17 mouse cellular contexts compared by ENCODE assay signal in the genomic region with DNA sequence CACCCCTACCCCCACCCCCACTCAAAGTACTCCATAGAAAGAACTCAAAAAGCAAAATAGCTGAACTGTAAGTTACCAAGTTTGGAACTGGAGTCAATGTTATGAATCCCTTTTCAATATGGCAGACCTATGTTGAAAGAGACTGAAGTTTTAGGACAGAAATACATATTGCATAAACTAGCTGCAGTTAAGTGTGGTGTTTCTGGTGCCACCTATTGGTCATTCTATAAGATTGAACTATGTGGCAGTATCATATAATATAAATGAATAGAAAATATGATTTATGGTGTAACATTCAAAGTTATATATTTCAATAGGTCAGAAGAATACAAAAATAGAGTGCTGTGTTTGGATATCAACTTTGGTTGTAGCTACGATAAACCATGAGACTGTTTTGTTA. TPM values are rescaled to one million over a fixed set of nuclear protein-coding genes. Genes with fewer than 3 reads are reported as not detected.
A peak's percentile ranks its signal among the peaks of the same experiment; 100 is the strongest.
DNase-seq lines count a peak whose midpoint lies in the region; ATAC-seq and TF ChIP-seq lines count a peak whose summit lies in the region.
"Had no signal": no experiment of that assay in that cellular context is flagged by ENCODE, and none has a peak within 500 bp of the region (broad histone marks: within the 10 kb centered on the region; RNA-seq: fewer than 3 reads in every experiment).

No protein-coding gene starts in this region.

- no peak for DNase-seq in heart, adult 2 months
- no peak for DNase-seq in heart, postnatal 14 days
- DNase-seq in liver, postnatal 0 days, result no peak
- DNase-seq in liver, result no peak
- DNase-seq in MEL (ENCODE audit: low read depth, low spot score), result peak; percentile 39
- peak; percentile 8 for DNase-seq in naive thymus-derived CD4-positive, alpha-beta T cell, adult 2 months (ENCODE audit: low read depth)
- DNase-seq in cerebellum, adult 8-10 months, result no peak
- no peak for DNase-seq in adrenal gland, postnatal 36 days
- DNase-seq: B cell, adult 2 months; cerebellum, postnatal 36 days; lung, postnatal 14 days; right cerebral cortex, postnatal 14 days had no signal

- TF ChIP-seq EP300 in heart, adult 2 months (IDR thresholded peaks at IDR 0.05; ENCODE audit: insufficient read depth, low read depth, low read length), result no peak
- no peak for TF ChIP-seq EP300 in liver, postnatal 0 days (IDR thresholded peaks at IDR 0.05; ENCODE audit: low read depth)
- no peak for TF ChIP-seq EP300 in MEL (IDR thresholded peaks at IDR 0.05; ENCODE audit: low read depth in 1 of 2, low read length in 2 of 2)

- no peaks in the 10 kb centered on the region for H3K9me3 ChIP-seq in liver, postnatal 0 days (ENCODE audit: low read length)
- H3K9me3 ChIP-seq in MEL (replicated peaks; ENCODE audit: insufficient read depth, low read length), result no peaks in the 10 kb centered on the region
- H3K9me3 ChIP-seq: embryonic facial prominence, embryonic 12.5 days; heart, embryonic 15.5 days; limb, embryonic 15.5 days; midbrain, embryonic 10.5 days had no signal

- H3K9ac ChIP-seq in heart, adult 2 months (ENCODE audit: low read depth, low read length), result no peak overlapping the region
- no peak overlapping the region for H3K9ac ChIP-seq in liver, postnatal 0 days (replicated peaks)
- no peak overlapping the region for H3K9ac ChIP-seq in MEL (ENCODE audit: control insufficient read depth, low read depth, low read length, poor library complexity, severe bottlenecking)
- H3K9ac ChIP-seq: embryonic facial prominence, embryonic 12.5 days; heart, embryonic 15.5 days; limb, embryonic 15.5 days had no signal

- intact Hi-C loops in heart, adult 2 months (cut with DNase I), result no loop called here
- intact Hi-C loops in heart, postnatal 14 days (cut with DNase I), result no loop called here

- peaks cover 9% of the 10 kb centered on the region for H3K36me3 ChIP-seq in heart, adult 2 months (ENCODE audit: control insufficient read depth, insufficient read depth, low read length)
- H3K36me3 ChIP-seq in liver, postnatal 0 days (replicated peaks; ENCODE audit: insufficient read depth, low read length), result no peaks in the 10 kb centered on the region
- H3K36me3 ChIP-seq in MEL (ENCODE audit: control insufficient read depth in 1 of 2, insufficient read depth in 2 of 2, low read length in 2 of 2), result no peaks in the 10 kb centered on the region
- H3K36me3 ChIP-seq: embryonic facial prominence, embryonic 12.5 days; heart, embryonic 15.5 days; limb, embryonic 15.5 days; midbrain, embryonic 10.5 days had no signal

- no peak overlapping the region for H3K4me3 ChIP-seq in heart, adult 2 months
- no peak overlapping the region for H3K4me3 ChIP-seq in liver, postnatal 0 days (ENCODE audit: low read depth, low read length)
- H3K4me3 ChIP-seq in MEL (ENCODE audit: control insufficient read depth in 1 of 2, insufficient read depth in 1 of 2, low read depth in 2 of 2, low read length in 2 of 2), result no peak overlapping the region
- H3K4me3 ChIP-seq: embryonic facial prominence, embryonic 12.5 days; heart, embryonic 15.5 days; limb, embryonic 15.5 days; midbrain, embryonic 10.5 days had no signal

- 94% methylated on average over 1 of the region's 1 CpGs for WGBS in heart, adult 2 months
- WGBS in liver, postnatal 0 days (ENCODE audit: insufficient replicate concordance), result 100% methylated on average over 1 of the region's 1 CpGs

- H3K4me1 ChIP-seq in heart, adult 2 months (ENCODE audit: control insufficient read depth, insufficient read depth, low read length), result peaks cover 12% of the 10 kb centered on the region
- peaks cover 2% of the 10 kb centered on the region for H3K4me1 ChIP-seq in liver, postnatal 0 days (ENCODE audit: insufficient read depth)
- H3K4me1 ChIP-seq in MEL (ENCODE audit: control insufficient read depth in 1 of 2, insufficient read depth in 2 of 2, low read length in 2 of 2), result no peaks in the 10 kb centered on the region
- H3K4me1 ChIP-seq: embryonic facial prominence, embryonic 12.5 days; midbrain, embryonic 10.5 days had no signal

- no peaks in the 10 kb centered on the region for H3K79me2 ChIP-seq in heart, adult 2 months (replicated peaks; ENCODE audit: control insufficient read depth, insufficient read depth, low read length)
- no peaks in the 10 kb centered on the region for H3K79me2 ChIP-seq in MEL (ENCODE audit: control insufficient read depth, insufficient read depth, low read length, poor library complexity)

- no peak for TF ChIP-seq POLR2A in heart, adult 2 months (IDR thresholded peaks at IDR 0.05; ENCODE audit: insufficient read depth, low read depth, low read length)
- no peak for TF ChIP-seq POLR2A in MEL (IDR thresholded peaks at IDR 0.05; ENCODE audit: control insufficient read depth in 1 of 2, insufficient read depth in 1 of 2, low read depth in 1 of 2, low read length in 2 of 2, poor library complexity in 1 of 2)

- no peak for ATAC-seq in liver, postnatal 0 days
- ATAC-seq: hindbrain, embryonic 16.5 days had no signal

- H3K4me2 ChIP-seq in liver, postnatal 0 days (ENCODE audit: low read depth, low read length), result no peak overlapping the region
- H3K4me2 ChIP-seq: embryonic facial prominence, embryonic 12.5 days; heart, embryonic 15.5 days; limb, embryonic 15.5 days had no signal

- TF ChIP-seq CTCF in heart, adult 2 months (IDR thresholded peaks at IDR 0.05), result peak; percentile 69
- TF ChIP-seq CTCF in liver, postnatal 0 days (IDR thresholded peaks at IDR 0.05; ENCODE audit: low read depth), result peak; percentile 45
- peak in 1 of 3 experiments; percentile 61; a peak in 3 of 6 replicates for TF ChIP-seq CTCF in MEL (IDR thresholded peaks at IDR 0.05 in 2 of 3, conservative IDR thresholded peaks at IDR 0.05 in 1 of 3; ENCODE audit: control insufficient read depth in 1 of 3, insufficient read depth in 1 of 3, low read depth in 2 of 3, low read length in 3 of 3, poor library complexity in 1 of 3, severe bottlenecking in 1 of 3)

- peak overlapping the region; percentile 67 for H3K27ac ChIP-seq in heart, adult 2 months
- H3K27ac ChIP-seq in liver, postnatal 0 days (ENCODE audit: low read depth), result 0 out of 2 replicates have a peak overlapping the region, but pooled peaks have one; percentile 23
- H3K27ac ChIP-seq in MEL (ENCODE audit: control insufficient read depth, low read depth, low read length), result no peak overlapping the region
- H3K27ac ChIP-seq: embryonic facial prominence, embryonic 12.5 days; heart, embryonic 15.5 days; limb, embryonic 15.5 days; midbrain, embryonic 10.5 days had no signal

- peak; percentile 64 for TF ChIP-seq RAD21 in MEL (IDR thresholded peaks at IDR 0.05; ENCODE audit: low read depth, low read length)

- no peaks in the 10 kb centered on the region for H3K27me3 ChIP-seq in heart, adult 2 months (ENCODE audit: control insufficient read depth, insufficient read depth, low read length)
- no peaks in the 10 kb centered on the region for H3K27me3 ChIP-seq in liver, postnatal 0 days (ENCODE audit: insufficient read depth, low read length)
- H3K27me3 ChIP-seq in MEL (ENCODE audit: control insufficient read depth in 1 of 2, insufficient read depth in 2 of 2, low read length in 2 of 2), result peaks cover 0 to 1% of the 10 kb centered on the region in 2 experiments; a peak in 3 of 4 replicates
- H3K27me3 ChIP-seq: embryonic facial prominence, embryonic 12.5 days; heart, embryonic 15.5 days; limb, embryonic 15.5 days had no signal

TF ChIP-seq in MEL, 35 proteins besides CTCF, POLR2A, EP300 and RAD21:
- TF ChIP-seq ZNF384 (IDR thresholded peaks at IDR 0.05; ENCODE audit: low read depth, low read length), result no peak
- TF ChIP-seq RCOR1 (IDR thresholded peaks at IDR 0.05; ENCODE audit: low read depth, low read length), result no peak
- TF ChIP-seq SIN3A (IDR thresholded peaks at IDR 0.05; ENCODE audit: low read length), result no peak
- TF ChIP-seq NELFE (IDR thresholded peaks at IDR 0.05; ENCODE audit: low read depth, low read length), result no peak
- no peak for TF ChIP-seq POLR2AphosphoS5 (IDR thresholded peaks at IDR 0.05; ENCODE audit: borderline replicate concordance, low read depth, low read length)
- no peak for TF ChIP-seq E2F4 (IDR thresholded peaks at IDR 0.05; ENCODE audit: borderline replicate concordance, low read depth, low read length)
- TF ChIP-seq HCFC1 (IDR thresholded peaks at IDR 0.05; ENCODE audit: low read depth, low read length), result no peak
- no peak for TF ChIP-seq USF1 (IDR thresholded peaks at IDR 0.05; ENCODE audit: low read depth, low read length)
- no peak for TF ChIP-seq TAL1 (IDR thresholded peaks at IDR 0.05; ENCODE audit: low read length)
- TF ChIP-seq ETS1 (IDR thresholded peaks at IDR 0.05; ENCODE audit: low read depth, low read length), result no peak
- TF ChIP-seq TBP (IDR thresholded peaks at IDR 0.05; ENCODE audit: low read depth, low read length), result no peak
- TF ChIP-seq JUND (IDR thresholded peaks at IDR 0.05; ENCODE audit: low read depth, low read length), result no peak
- TF ChIP-seq POLR2AphosphoS2 (IDR thresholded peaks at IDR 0.05; ENCODE audit: low read length), result no peak
- TF ChIP-seq SMC3 (IDR thresholded peaks at IDR 0.05; ENCODE audit: low read depth, low read length), result peak; percentile 79
- 0 out of 2 replicates have a peak, but pooled peaks have one; percentile 39 for TF ChIP-seq ZC3H11A (IDR thresholded peaks at IDR 0.05; ENCODE audit: low read depth, low read length)

RNA-seq across cellular contexts. Expression of a gene that starts 11.2 kb away (rescaled TPM):
- 10 to 100 TPM; 43.2 to 45.1 TPM for total RNA-seq in heart, adult 2 months (2021)
- polyA plus RNA-seq in heart, adult 2 months (2012; rRNA removed), result 18.8 and 27.2 TPM in 2 replicates
- total RNA-seq in heart, postnatal 14 days (2021), result 10 to 100 TPM; 49.4 to 51.3 TPM
- 31.7 and 32.4 TPM in 2 replicates for polyA plus RNA-seq in liver, postnatal 0 days (2015; fragmentation: Nextera tagmentation; extraction: Ambion mirVana)
- total RNA-seq in MEL (2012; rRNA removed), result 7.4 and 8.8 TPM in 2 replicates
- 10 to 100 TPM in 1 of 2 experiments, not detected in 1; 33.9 TPM for polyA plus RNA-seq in MEL (2012; ENCODE audit: insufficient read depth in 1 of 2, insufficient read length in 2 of 2, low read depth in 1 of 2, low replicate concordance in 2 of 2, missing spikeins in 1 of 2)
- total RNA-seq in adrenal gland, postnatal 36 days (2021), result 100 to 1,000 TPM in 1 of 2 experiments, 10 to 100 TPM in 1; 85.2 to 126 TPM

RNA-seq across cellular contexts. Expression of a gene that starts 11.3 kb away (rescaled TPM):
- total RNA-seq in heart, adult 2 months (2021), result 10 to 100 TPM; 33.7 to 36.2 TPM
- polyA plus RNA-seq in heart, adult 2 months (2012; rRNA removed), result 15.2 and 26.1 TPM in 2 replicates
- total RNA-seq in heart, postnatal 14 days (2021), result 10 to 100 TPM; 51.5 to 53.5 TPM
- polyA plus RNA-seq in liver, postnatal 0 days (2015; fragmentation: Nextera tagmentation; extraction: Ambion mirVana), result 4.5 and 4.7 TPM in 2 replicates
- total RNA-seq in MEL (2012; rRNA removed), result 0.08 and 0.13 TPM in 2 replicates
- polyA plus RNA-seq in MEL (2012; ENCODE audit: insufficient read depth in 1 of 2, insufficient read length in 2 of 2, low read depth in 1 of 2, low replicate concordance in 2 of 2, missing spikeins in 1 of 2), result 1 to 10 TPM in 1 of 2 experiments, not detected in 1; 1.1 TPM
- 10 to 100 TPM; 41.2 to 43.4 TPM for total RNA-seq in adrenal gland, postnatal 36 days (2021)

Comparison
In these comparisons a context has a peak if more than half of its experiments do, and no peak if none do; other contexts are left out.
1. DNase-seq: peak in MEL (single experiment) and naive thymus-derived CD4-positive, alpha-beta T cell, adult 2 months (single experiment); none in heart, adult 2 months (0 of 2), heart, postnatal 14 days (0 of 2), liver, postnatal 0 days (single experiment), liver (single experiment), cerebellum, adult 8-10 months (single experiment) and adrenal gland, postnatal 36 days (0 of 2).
2. RNA of a gene that starts 11.3 kb away (total RNA-seq): 51.5 to 53.5 TPM in heart, postnatal 14 days, 41.2 to 43.4 TPM in adrenal gland, postnatal 36 days and 33.7 to 36.2 TPM in heart, adult 2 months; 0.08 to 0.13 TPM in MEL; every median in the first group is over 10 times any median in the second.